Mouse (Mus musculus): ENCODE measurements around the gene Trpt1. TPM values are rescaled to one million over a fixed set of nuclear protein-coding genes. Genes with fewer than 3 reads are reported as not detected.

Gene Trpt1
- polyA plus RNA-seq, 1 experiment from 2014 or later: 2.9 TPM

DNA sequence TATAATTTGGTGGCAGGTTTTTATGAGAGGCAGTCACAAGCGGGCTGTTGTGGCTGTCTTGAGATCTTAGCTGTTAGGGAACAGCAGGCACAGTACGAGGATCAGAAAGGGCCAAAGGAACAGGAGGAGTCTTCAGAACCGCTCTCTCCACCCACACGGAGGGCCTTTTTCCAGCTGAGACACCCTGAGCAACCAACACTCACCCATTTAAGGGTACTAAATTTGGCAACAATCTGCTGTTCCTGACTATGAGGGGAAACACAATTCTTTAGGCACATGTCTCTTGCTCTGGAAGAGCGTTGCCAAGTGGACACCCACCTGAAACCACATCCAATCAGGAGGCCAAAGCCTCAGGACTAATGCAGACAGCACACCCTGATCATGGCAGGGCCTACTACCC, 33.6 kb downstream of the Trpt1 start:
- WGBS (ENCODE audit: insufficient replicate concordance): 87% methylated on average over 5 of the region's 5 CpGs
- Histone ChIP-seq H3K9me3 (ENCODE audit: low read length) (no peaks in the 10 kb centered on the region), H3K27me3 (ENCODE audit: insufficient read depth, low read length) (no peaks in the 10 kb centered on the region), H3K36me3 (replicated peaks; ENCODE audit: insufficient read depth, low read length) (peaks cover 83% of the 10 kb centered on the region), H3K4me3 (ENCODE audit: low read depth, low read length) (no peak overlapping the region), H3K27ac (ENCODE audit: low read depth) (no peak overlapping the region), H3K4me1 (ENCODE audit: insufficient read depth) (no peaks in the 10 kb centered on the region), H3K9ac (replicated peaks) (no peak overlapping the region), H3K4me2 (ENCODE audit: low read depth, low read length) (no peak overlapping the region)
- DNase-seq: no peak
- TF ChIP-seq EP300 (IDR thresholded peaks at IDR 0.05; ENCODE audit: low read depth) (no peak), CTCF (IDR thresholded peaks at IDR 0.05; ENCODE audit: low read depth) (no peak)
- no peak for ATAC-seq

GRCm38 (mm10) chr19:7034006-7034405, 38.1 kb downstream of the Trpt1 start:
- 85% methylated on average over 5 of the region's 5 CpGs for WGBS (ENCODE audit: insufficient replicate concordance)
- H3K36me3 ChIP-seq (replicated peaks; ENCODE audit: insufficient read depth, low read length): peaks cover 50% of the 10 kb centered on the region

DNA sequence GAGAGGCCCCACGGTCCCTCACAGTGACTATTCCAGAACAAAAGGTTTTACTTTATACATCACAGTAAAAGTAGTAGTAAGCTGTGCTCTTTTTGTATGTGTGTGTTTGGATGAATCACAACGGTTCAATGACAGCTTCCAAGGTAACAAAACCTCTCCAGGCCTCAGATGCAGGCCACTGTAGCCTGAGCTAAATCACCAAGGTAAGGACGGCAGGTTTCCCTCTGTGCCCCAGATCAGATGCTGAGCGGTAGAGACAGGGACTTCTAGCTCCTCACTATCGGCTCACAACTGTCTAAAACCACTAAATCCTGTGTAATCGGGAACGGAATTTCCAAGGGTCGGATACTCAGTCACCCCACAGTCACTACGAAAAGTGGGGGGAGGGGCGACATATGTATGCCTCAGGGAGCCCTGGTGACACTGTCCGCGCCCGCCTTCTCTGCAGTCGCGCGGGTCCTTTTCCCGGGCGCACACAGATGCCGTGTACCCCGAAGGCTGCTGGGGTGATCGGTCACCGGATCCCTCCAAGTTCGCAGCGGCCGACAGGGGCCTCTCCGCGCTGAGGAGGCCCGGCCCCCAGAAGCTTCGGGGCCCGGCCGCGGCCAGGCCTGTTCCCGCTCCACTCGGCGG, 43.3 kb downstream of the Trpt1 start:
- 1% methylated on average over 35 of the region's 35 CpGs for WGBS (ENCODE audit: insufficient replicate concordance)
- Histone ChIP-seq H3K36me3 (replicated peaks; ENCODE audit: insufficient read depth, low read length) (peaks cover 7% of the 10 kb centered on the region), H3K9ac (replicated peaks) (peak overlapping the region; percentile 94), H3K4me2 (ENCODE audit: low read depth, low read length) (peak overlapping the region; percentile 91), H3K27me3 (ENCODE audit: insufficient read depth, low read length) (no peaks in the 10 kb centered on the region), H3K4me1 (ENCODE audit: insufficient read depth) (peaks cover 23% of the 10 kb centered on the region), H3K27ac (ENCODE audit: low read depth) (peak overlapping the region; percentile 96), H3K9me3 (ENCODE audit: low read length) (no peaks in the 10 kb centered on the region), H3K4me3 (ENCODE audit: low read depth, low read length) (peak overlapping the region; percentile 97)
- peak; percentile 77 for DNase-seq
- TF ChIP-seq CTCF (IDR thresholded peaks at IDR 0.05; ENCODE audit: low read depth): no peak
- TF ChIP-seq EP300 (IDR thresholded peaks at IDR 0.05; ENCODE audit: low read depth): no peak
- peak; percentile 9 for ATAC-seq

More at GRCm38 (mm10) chr19:7034006-7034405, 38.1 kb downstream of the Trpt1 start:
- Histone ChIP-seq H3K27ac (ENCODE audit: low read depth) (no peak overlapping the region), H3K4me1 (ENCODE audit: insufficient read depth) (peaks cover 16% of the 10 kb centered on the region), H3K9me3 (ENCODE audit: low read length) (no peaks in the 10 kb centered on the region), H3K27me3 (ENCODE audit: insufficient read depth, low read length) (no peaks in the 10 kb centered on the region), H3K9ac (replicated peaks) (no peak overlapping the region), H3K4me3 (ENCODE audit: low read depth, low read length) (no peak overlapping the region), H3K4me2 (ENCODE audit: low read depth, low read length) (no peak overlapping the region)
- DNase-seq (no peak), ATAC-seq (no peak)
- 0 out of 2 replicates have a peak, but pooled peaks have one; percentile 11 for TF ChIP-seq CTCF (IDR thresholded peaks at IDR 0.05; ENCODE audit: low read depth)
- TF ChIP-seq EP300 (IDR thresholded peaks at IDR 0.05; ENCODE audit: low read depth): no peak

DNA sequence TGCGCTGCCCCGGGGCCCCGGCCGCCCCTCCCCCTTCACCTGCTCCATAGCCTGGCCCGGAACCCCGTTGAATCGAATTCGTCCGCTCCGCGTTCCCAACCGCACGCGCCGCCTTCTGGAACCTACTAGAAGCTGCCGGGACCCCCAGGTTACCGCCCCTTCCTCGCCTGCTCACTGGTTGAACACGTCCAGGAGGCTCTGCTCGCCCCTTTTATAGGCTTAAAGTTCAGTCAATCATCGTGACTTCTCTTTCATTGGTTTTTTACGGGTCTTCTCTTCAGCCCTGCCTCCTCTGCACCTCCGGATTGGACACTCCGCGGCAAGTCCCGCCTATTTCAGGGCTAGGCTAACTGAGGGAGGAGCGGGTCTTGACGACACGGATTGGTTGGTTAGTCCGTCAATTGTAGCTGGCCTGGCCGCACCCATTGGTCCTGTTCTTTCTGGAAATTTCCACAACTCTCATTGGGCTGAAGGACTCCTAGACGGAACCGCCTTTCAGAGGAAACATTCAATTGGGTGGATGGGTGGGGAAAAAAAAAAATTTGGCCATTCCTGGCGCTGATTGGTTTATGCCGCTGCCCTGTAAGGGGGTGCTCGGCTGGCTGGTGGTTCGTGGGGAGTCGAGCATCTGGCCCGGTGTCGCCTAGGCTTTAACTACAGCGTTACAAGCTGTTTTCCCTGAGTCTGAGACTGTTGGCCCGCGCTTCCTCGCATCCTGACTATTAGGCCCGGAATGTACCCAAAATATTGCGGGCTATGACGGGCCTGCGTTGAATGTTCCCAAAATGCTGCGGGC, 44.1 kb downstream of the Trpt1 start, which contains the start of gene Stip1:
TSS of gene Stip1 (minus strand) at position 127 of the 796 bp plus-strand sequence.
- H3K36me3 ChIP-seq (replicated peaks; ENCODE audit: insufficient read depth, low read length): peaks cover 4% of the 10 kb centered on the region
- H3K4me3 ChIP-seq (ENCODE audit: low read depth, low read length): peak within 1 kb of the TSS; percentile 97
- peak; percentile 57; the same call in 1 of the 2 replicates for TF ChIP-seq EP300 (IDR thresholded peaks at IDR 0.05; ENCODE audit: low read depth)
- peak; percentile 70 for TF ChIP-seq CTCF (IDR thresholded peaks at IDR 0.05; ENCODE audit: low read depth)
- no peaks in the 10 kb centered on the region for H3K27me3 ChIP-seq (ENCODE audit: insufficient read depth, low read length)
- peak; percentile 98 for ATAC-seq
- WGBS (ENCODE audit: insufficient replicate concordance): under 1% methylated on average over 46 of the region's 49 CpGs
- no peaks in the 10 kb centered on the region for H3K9me3 ChIP-seq (ENCODE audit: low read length)
- DNase-seq: peak; percentile 98
- H3K4me2 ChIP-seq (ENCODE audit: low read depth, low read length): peak within 1 kb of the TSS; percentile 92
- peaks cover 23% of the 10 kb centered on the region for H3K4me1 ChIP-seq (ENCODE audit: insufficient read depth)
- peak within 1 kb of the TSS; percentile 96 for H3K27ac ChIP-seq (ENCODE audit: low read depth)
- H3K9ac ChIP-seq (replicated peaks): peak within 1 kb of the TSS; percentile 94

DNA sequence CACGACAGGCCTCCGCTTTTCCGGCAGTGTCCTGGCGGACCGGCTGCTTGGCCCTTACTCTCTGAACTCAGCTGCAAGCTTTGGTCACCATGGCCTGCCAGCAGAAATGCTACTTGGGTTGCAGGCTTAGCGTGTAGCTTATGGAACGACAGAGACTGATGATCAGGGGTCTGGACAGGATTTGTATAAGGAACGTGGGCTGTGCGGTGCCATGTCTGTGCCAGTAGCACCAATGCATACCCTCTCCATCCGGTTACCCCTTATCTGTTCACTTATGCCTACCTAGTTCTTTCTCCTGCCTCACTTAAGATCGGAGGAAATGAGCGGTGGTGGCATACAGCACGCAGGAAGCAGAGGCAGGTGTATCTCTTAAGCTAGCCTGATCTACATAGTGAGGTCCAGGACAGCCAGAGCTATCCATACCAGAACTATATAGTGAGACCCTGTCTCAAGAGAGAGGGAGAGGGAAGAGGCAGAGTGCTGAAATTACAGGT, 44.8 kb downstream of the Trpt1 start:
- Histone ChIP-seq H3K9me3 (ENCODE audit: low read length) (no peaks in the 10 kb centered on the region), H3K4me2 (ENCODE audit: low read depth, low read length) (peak overlapping the region; percentile 92), H3K4me3 (ENCODE audit: low read depth, low read length) (peak overlapping the region; percentile 66), H3K4me1 (ENCODE audit: insufficient read depth) (peaks cover 23% of the 10 kb centered on the region), H3K27me3 (ENCODE audit: insufficient read depth, low read length) (no peaks in the 10 kb centered on the region), H3K27ac (ENCODE audit: low read depth) (peak overlapping the region; percentile 94), H3K36me3 (replicated peaks; ENCODE audit: insufficient read depth, low read length) (no peaks in the 10 kb centered on the region), H3K9ac (replicated peaks) (peak overlapping the region; percentile 78)
- no peak for DNase-seq
- TF ChIP-seq EP300 (IDR thresholded peaks at IDR 0.05; ENCODE audit: low read depth): no peak
- ATAC-seq: no peak
- WGBS (ENCODE audit: insufficient replicate concordance): 17% methylated on average over 13 of the region's 13 CpGs

GRCm38 (mm10) chr19:7041171-7041570, 45.2 kb downstream of the Trpt1 start:
- DNase-seq (no peak), ATAC-seq (no peak)
- Histone ChIP-seq H3K9me3 (ENCODE audit: low read length) (no peaks in the 10 kb centered on the region), H3K4me2 (ENCODE audit: low read depth, low read length) (peak overlapping the region; percentile 92), H3K4me3 (ENCODE audit: low read depth, low read length) (no peak overlapping the region), H3K36me3 (replicated peaks; ENCODE audit: insufficient read depth, low read length) (no peaks in the 10 kb centered on the region), H3K4me1 (ENCODE audit: insufficient read depth) (peaks cover 23% of the 10 kb centered on the region), H3K27me3 (ENCODE audit: insufficient read depth, low read length) (no peaks in the 10 kb centered on the region), H3K27ac (ENCODE audit: low read depth) (0 out of 2 replicates have a peak overlapping the region, but pooled peaks have one; percentile 94), H3K9ac (replicated peaks) (peak overlapping the region; percentile 78; the same call in 1 of the 2 replicates)
- TF ChIP-seq EP300 (IDR thresholded peaks at IDR 0.05; ENCODE audit: low read depth): no peak
- no peak for TF ChIP-seq CTCF (IDR thresholded peaks at IDR 0.05; ENCODE audit: low read depth)
- 85% methylated on average over 2 of the region's 2 CpGs for WGBS (ENCODE audit: insufficient replicate concordance)

Measured in liver, postnatal 0 days (tissue).